Mouse (Mus musculus) lung, postnatal 0 days (tissue): ENCODE measurements around the gene Itgb3. TPM values are rescaled to one million over a fixed set of nuclear protein-coding genes. Genes with fewer than 3 reads are reported as not detected.

ENCODE experiments used
- ATAC-seq: fragments of 200-750 bp; cut with Nextera tagmentation; 2 replicates; pipeline ENCODE4 v1.8.0; 2017; ENCODE audit warnings: moderate library complexity
- DNase-seq: peaks from one replicate; pipeline ENCODE4 v3.0.0-alpha.2; 2016; ENCODE audit warnings: low spot score
- H3K27ac ChIP-seq: fragments of 300-500 bp; sonication (generic); 2 replicates; pipeline ENCODE4 v1.5.1; 2014; ENCODE audit warnings: antibody characterized with exemption, mild to moderate bottlenecking, low read length, mixed read lengths
- H3K27me3 ChIP-seq: fragments of 300-500 bp; sonication (generic); replicated peaks from 2 replicates; pipeline ENCODE4 v1.6.1; 2014; ENCODE audit warnings: low read length, mixed read lengths; ENCODE audit not compliant: insufficient read depth
- H3K36me3 ChIP-seq: fragments of 300-500 bp; sonication (generic); 2 replicates; pipeline ENCODE4 v1.6.1; 2014; ENCODE audit warnings: low read length, mixed read lengths; ENCODE audit not compliant: insufficient read depth
- H3K4me1 ChIP-seq: fragments of 300-500 bp; sonication (generic); 2 replicates; pipeline ENCODE4 v1.6.1; 2014; ENCODE audit warnings: antibody characterized with exemption, low read depth, low read length, mixed read lengths; ENCODE audit not compliant: insufficient read depth
- H3K4me2 ChIP-seq: fragments of 300-500 bp; sonication (generic); replicated peaks from 2 replicates; pipeline ENCODE4 v1.6.1; 2014; ENCODE audit warnings: low read depth, mild to moderate bottlenecking, low read length, moderate library complexity, mixed read lengths
- H3K4me3 ChIP-seq: fragments of 300-500 bp; sonication (generic); 2 replicates; pipeline ENCODE4 v1.5.1; 2014; ENCODE audit warnings: low read depth, low read length
- H3K9ac ChIP-seq: fragments of 300-500 bp; sonication (generic); replicated peaks from 2 replicates; pipeline ENCODE4 v1.6.1; 2014; ENCODE audit warnings: low read depth, mild to moderate bottlenecking
- H3K9me3 ChIP-seq: fragments of 300-500 bp; sonication (generic); 2 replicates; pipeline ENCODE4 v1.6.1; 2016; ENCODE audit warnings: low read length, mixed read lengths
- CTCF ChIP-seq: IDR thresholded peaks from 2 replicates; pipeline ENCODE4 v1.5.1; 2016; ENCODE audit warnings: antibody characterized with exemption, mild to moderate bottlenecking
- EP300 ChIP-seq: IDR thresholded peaks from 2 replicates; pipeline ENCODE4 v1.6.1; 2016; ENCODE audit warnings: antibody characterized with exemption, mild to moderate bottlenecking, control low read depth
- WGBS: fragments of 180-500 bp; shearing (Covaris S2); extraction: QIAGEN DNeasy Blood & Tissue Kit; methylation state at CpG from one replicate; pipeline ENCODE4 v1.1.7; 2014; 5-methylcytosine and 5-hydroxymethylcytosine counted together
- polyA plus RNA-seq: library from polyadenylated mRNA; unstranded; fragments of >200 nt; fragmentation: Nextera tagmentation; extraction: Ambion mirVana; gene quantifications from 2 replicates; pipeline ENCODE4 v1.2.1, GENCODE M21; 2015

Itgb3 gene
- polyA plus RNA-seq, 1 experiment from 2014 or later = 6.9 TPM

DNA sequence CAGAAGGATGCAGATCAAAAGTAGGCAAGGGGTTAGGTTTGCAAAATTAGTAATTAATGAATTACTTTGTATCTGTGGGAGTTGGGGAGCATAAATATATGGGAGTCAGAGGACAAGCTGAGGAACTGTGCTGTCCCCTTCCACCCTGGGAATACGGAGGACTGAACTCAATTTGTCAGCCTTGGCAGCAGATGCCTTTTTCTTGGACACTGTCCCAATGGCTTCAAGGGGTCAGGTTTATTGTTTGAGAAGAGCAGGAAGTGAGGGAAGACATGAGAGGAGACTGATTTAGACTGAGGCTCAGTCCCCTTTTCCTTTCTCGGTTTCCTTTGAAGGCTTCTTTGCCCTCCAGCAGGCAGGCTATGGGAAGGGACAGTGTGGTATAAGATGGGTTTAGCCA is 35.2 kb upstream of the Itgb3 start:
- Histone ChIP-seq H3K9me3 (no peaks in the 10 kb centered on the region), H3K4me1 (0 out of 2 replicates have a peak, but pooled peaks cover 2% of the 10 kb centered on the region), H3K4me2 (no peak overlapping the region), H3K9ac (no peak overlapping the region), H3K4me3 (no peak overlapping the region), H3K36me3 (no peaks in the 10 kb centered on the region), H3K27me3 (no peaks in the 10 kb centered on the region), H3K27ac (no peak overlapping the region)
- 24% methylated on average over 2 of the region's 2 CpGs for WGBS
- TF ChIP-seq EP300 = no peak
- no peak for TF ChIP-seq CTCF
- no peak for ATAC-seq
- no peak for DNase-seq

DNA sequence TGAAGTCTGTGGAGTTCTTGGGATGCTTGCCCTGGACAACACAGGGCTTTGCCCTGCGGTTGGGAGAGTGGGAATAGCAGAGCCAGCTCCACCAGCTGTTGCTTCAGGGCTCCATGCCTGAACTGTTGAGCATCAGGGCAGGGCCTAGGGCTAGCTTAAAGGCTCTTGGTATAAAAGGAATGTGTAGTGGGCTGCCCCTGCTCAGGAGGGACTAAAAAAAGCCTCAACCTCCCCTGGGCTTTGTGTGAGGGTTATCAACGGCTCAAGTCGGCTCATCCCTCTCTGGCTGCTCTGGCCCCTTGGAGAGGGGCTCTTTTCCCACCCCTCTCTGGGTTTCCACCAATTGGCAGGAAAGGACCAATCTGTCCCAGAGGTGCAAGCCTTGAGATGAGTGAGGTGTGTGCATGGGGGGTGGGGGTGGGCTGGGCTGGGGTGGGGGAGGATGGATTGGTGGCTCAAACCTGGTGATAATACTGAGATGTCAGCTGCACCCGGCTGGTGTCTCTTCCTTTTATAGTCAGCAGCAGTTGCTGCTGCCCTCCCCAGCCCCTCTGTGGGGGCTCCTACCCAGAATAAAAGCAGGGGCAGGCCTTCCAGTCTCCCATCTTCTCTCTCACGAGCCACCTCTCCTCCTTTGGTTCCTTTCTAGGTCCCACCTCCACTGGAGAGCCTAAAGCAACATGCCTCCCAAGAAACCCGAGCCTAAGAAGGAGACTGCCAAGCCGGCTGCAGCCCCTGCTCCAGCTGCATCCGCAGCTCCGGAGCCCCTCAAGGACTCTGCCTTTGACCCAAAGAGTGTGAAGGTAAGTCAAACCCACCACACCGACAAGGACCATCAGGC is 30.8 kb upstream of the Itgb3 start:
- Histone ChIP-seq H3K27me3 (no peaks in the 10 kb centered on the region), H3K4me1 (no peaks in the 10 kb centered on the region), H3K9me3 (no peaks in the 10 kb centered on the region), H3K4me3 (no peak overlapping the region), H3K36me3 (no peaks in the 10 kb centered on the region), H3K9ac (no peak overlapping the region), H3K4me2 (no peak overlapping the region), H3K27ac (no peak overlapping the region)
- 53% methylated on average over 10 of the region's 10 CpGs for WGBS
- ATAC-seq (no peak), DNase-seq (no peak)
- TF ChIP-seq EP300 (no peak), CTCF (no peak)

DNA sequence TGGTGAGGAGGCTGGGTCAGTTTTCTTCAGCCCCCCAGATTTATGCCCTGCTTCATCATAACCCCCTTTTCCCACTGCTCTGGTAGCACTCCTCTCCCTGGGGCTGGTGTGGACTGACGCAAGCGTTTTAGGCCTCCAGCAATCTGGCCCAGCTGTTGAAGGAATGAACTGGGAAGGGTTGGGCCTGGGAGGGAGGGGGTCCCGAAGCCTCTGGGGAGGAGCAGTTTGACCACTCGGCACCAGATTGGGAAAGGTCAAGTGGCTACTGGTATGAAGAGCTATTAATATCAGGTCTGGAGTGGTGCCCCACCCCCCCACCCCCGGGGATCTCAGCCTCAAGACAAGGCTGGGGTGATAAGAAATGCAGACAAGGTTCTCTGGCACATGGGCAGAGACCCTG is 29.7 kb upstream of the Itgb3 start:
- Histone ChIP-seq H3K9ac (no peak overlapping the region), H3K4me3 (no peak overlapping the region), H3K36me3 (no peaks in the 10 kb centered on the region), H3K9me3 (no peaks in the 10 kb centered on the region), H3K4me2 (no peak overlapping the region), H3K27ac (no peak overlapping the region), H3K4me1 (no peaks in the 10 kb centered on the region), H3K27me3 (no peaks in the 10 kb centered on the region)
- TF ChIP-seq EP300 (no peak), CTCF (no peak)
- DNase-seq (no peak), ATAC-seq (peak; percentile 51; the same call in 1 of the 2 replicates)
- WGBS = 11% methylated on average over 5 of the region's 5 CpGs

DNA sequence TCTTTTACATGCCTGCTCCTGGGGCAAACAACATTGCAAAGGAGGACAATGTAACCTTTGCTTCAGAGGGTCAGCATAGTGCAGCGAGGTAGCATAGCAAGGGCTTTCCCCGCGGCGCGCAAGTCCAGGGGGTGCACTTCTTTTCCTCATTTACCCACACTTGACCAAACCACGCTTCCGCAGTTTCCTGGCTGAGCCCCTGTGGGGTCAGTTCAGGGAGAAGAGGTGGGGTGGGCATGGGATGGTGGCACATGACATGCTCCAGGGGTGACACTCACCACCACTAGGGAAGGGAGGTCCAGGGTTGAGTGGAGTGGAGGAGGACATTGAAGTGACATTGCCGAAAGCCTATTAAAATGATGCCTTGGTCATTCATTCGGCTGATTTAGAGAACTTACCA is 28.7 kb upstream of the Itgb3 start:
- no peak for TF ChIP-seq CTCF
- no peak for TF ChIP-seq EP300
- DNase-seq = no peak
- Histone ChIP-seq H3K9me3 (no peaks in the 10 kb centered on the region), H3K27me3 (no peaks in the 10 kb centered on the region), H3K36me3 (no peaks in the 10 kb centered on the region), H3K4me1 (no peaks in the 10 kb centered on the region), H3K9ac (no peak overlapping the region), H3K27ac (no peak overlapping the region), H3K4me3 (no peak overlapping the region), H3K4me2 (no peak overlapping the region)
- ATAC-seq = no peak
- 74% methylated on average over 9 of the region's 9 CpGs for WGBS

DNA sequence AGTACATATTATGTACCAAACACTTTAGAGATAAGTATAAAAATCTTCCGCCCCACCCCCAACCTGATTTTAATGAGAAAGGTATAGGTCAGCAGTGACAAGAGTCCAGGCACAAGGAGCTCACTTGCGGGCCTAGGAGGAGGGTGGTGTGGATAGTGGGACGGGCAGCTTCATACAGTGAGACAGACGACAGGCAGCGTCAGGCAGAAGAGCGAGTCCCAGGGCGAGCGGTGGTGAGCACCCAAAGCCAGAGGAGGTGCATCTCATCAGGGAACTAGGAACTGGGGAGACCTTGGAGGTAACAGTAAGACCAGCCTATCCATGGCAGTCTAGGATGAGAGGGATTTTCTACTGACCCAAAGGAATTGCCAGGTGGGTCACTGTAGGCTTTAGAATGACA is 28.2 kb upstream of the Itgb3 start:
- Histone ChIP-seq H3K36me3 (no peaks in the 10 kb centered on the region), H3K4me3 (no peak overlapping the region), H3K4me1 (no peaks in the 10 kb centered on the region), H3K9me3 (no peaks in the 10 kb centered on the region), H3K27ac (no peak overlapping the region), H3K9ac (no peak overlapping the region), H3K4me2 (no peak overlapping the region), H3K27me3 (no peaks in the 10 kb centered on the region)
- TF ChIP-seq CTCF (no peak), EP300 (no peak)
- WGBS = 92% methylated on average over 8 of the region's 8 CpGs
- DNase-seq (no peak), ATAC-seq (no peak)

DNA sequence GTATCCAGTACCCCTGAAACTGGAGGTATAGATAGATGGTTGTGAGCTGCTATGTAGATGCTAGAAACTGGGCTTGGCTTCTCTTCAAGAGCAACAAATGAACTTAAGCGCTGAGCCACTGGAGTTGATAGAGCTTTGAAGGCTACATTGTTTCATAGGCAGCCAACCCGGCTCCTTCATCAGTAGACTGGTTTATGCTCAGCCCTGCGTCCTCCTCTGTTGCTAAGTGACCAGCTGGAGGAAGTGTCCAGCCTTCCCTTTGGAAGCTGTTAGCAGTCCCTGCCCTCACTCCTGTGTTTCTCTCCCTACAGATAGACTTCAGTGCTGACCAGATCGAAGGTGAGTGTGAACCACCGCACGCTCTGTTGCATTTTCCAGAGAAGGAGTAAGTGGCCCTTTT is 27.7 kb upstream of the Itgb3 start:
- no peaks in the 10 kb centered on the region for H3K4me1 ChIP-seq
- no peak overlapping the region for H3K27ac ChIP-seq
- H3K27me3 ChIP-seq = no peaks in the 10 kb centered on the region
- DNase-seq (peak; percentile 49), ATAC-seq (peak; percentile 61; the same call in 1 of the 2 replicates)
- H3K4me3 ChIP-seq = no peak overlapping the region
- no peaks in the 10 kb centered on the region for H3K36me3 ChIP-seq
- no peak overlapping the region for H3K9ac ChIP-seq
- H3K9me3 ChIP-seq = no peaks in the 10 kb centered on the region
- H3K4me2 ChIP-seq = no peak overlapping the region
- TF ChIP-seq CTCF (no peak), EP300 (no peak)
- WGBS = 38% methylated on average over 6 of the region's 6 CpGs
